9 mouse cellular contexts compared by ENCODE assay signal in genomic region chr4:111495949-111496348, GRCm38 (mm10).
DNase-seq lines count a peak whose midpoint lies in the region; ATAC-seq and TF ChIP-seq lines count a peak whose summit lies in the region.
"Had no signal": no experiment of that assay in that cellular context is flagged by ENCODE, and none has a peak within 500 bp of the region (broad histone marks: within the 10 kb centered on the region; RNA-seq: fewer than 3 reads in every experiment).

No protein-coding gene starts in this region.

- DNase-seq in brain, embryonic 14.5 days (ENCODE audit: low read depth) = peak; percentile 63
- peak; percentile 79 to 82 for DNase-seq in layer of hippocampus, postnatal 10 days (ENCODE audit: low spot score in 2 of 2)
- DNase-seq in lung, postnatal 14 days = peak; percentile 81
- peak; percentile 73 for DNase-seq in right cerebral cortex, adult 18-20 months
- peak; percentile 31 for DNase-seq in urinary bladder, postnatal 10 days (ENCODE audit: low spot score)

- no peak overlapping the region for H3K9ac ChIP-seq in ES-Bruce4 (ENCODE audit: low read depth, poor library complexity, severe bottlenecking)
- H3K9ac ChIP-seq in forebrain, embryonic 12.5 days = no peak overlapping the region
- H3K9ac ChIP-seq: embryonic facial prominence, embryonic 15.5 days had no signal

- TF ChIP-seq POLR2A in ES-Bruce4 (IDR thresholded peaks at IDR 0.05; ENCODE audit: insufficient read depth, low read length) = no peak
- TF ChIP-seq POLR2A in brain, embryonic 14.5 days (IDR thresholded peaks at IDR 0.05; ENCODE audit: borderline replicate concordance, extremely low read depth, insufficient read depth, insufficient read length, poor library complexity, severe bottlenecking) = no peak

- peak; percentile 70 for TF ChIP-seq CTCF in ES-Bruce4 (IDR thresholded peaks at IDR 0.05; ENCODE audit: low read depth, low read length)
- TF ChIP-seq CTCF in brain, embryonic 14.5 days (IDR thresholded peaks at IDR 0.05; ENCODE audit: borderline replicate concordance, extremely low read depth, insufficient read depth, insufficient read length) = peak; percentile 80; the same call in 1 of the 2 replicates

- H3K27me3 ChIP-seq in ES-Bruce4 (ENCODE audit: control insufficient read depth, insufficient read depth, low read length, poor library complexity, severe bottlenecking) = no peaks in the 10 kb centered on the region
- no peaks in the 10 kb centered on the region for H3K27me3 ChIP-seq in forebrain, embryonic 12.5 days
- H3K27me3 ChIP-seq: embryonic facial prominence, embryonic 15.5 days had no signal

- H3K9me3 ChIP-seq in ES-Bruce4 (replicated peaks; ENCODE audit: control insufficient read depth, insufficient read depth, low read length, poor library complexity, severe bottlenecking) = no peaks in the 10 kb centered on the region
- no peaks in the 10 kb centered on the region for H3K9me3 ChIP-seq in forebrain, embryonic 12.5 days
- H3K9me3 ChIP-seq: embryonic facial prominence, embryonic 15.5 days had no signal

- no peaks in the 10 kb centered on the region for H3K36me3 ChIP-seq in ES-Bruce4 (ENCODE audit: control insufficient read depth, insufficient read depth, low read length, poor library complexity, severe bottlenecking)
- no peaks in the 10 kb centered on the region for H3K36me3 ChIP-seq in forebrain, embryonic 12.5 days (replicated peaks)
- H3K36me3 ChIP-seq: embryonic facial prominence, embryonic 15.5 days had no signal

- no peaks in the 10 kb centered on the region for H3K4me1 ChIP-seq in ES-Bruce4 (ENCODE audit: control insufficient read depth, insufficient read depth, low read length)
- H3K4me1 ChIP-seq in forebrain, embryonic 12.5 days = no peaks in the 10 kb centered on the region
- H3K4me1 ChIP-seq: embryonic facial prominence, embryonic 15.5 days had no signal

- no peak overlapping the region for H3K4me2 ChIP-seq in forebrain, embryonic 12.5 days
- H3K4me2 ChIP-seq: embryonic facial prominence, embryonic 15.5 days had no signal

- 15% methylated on average over 2 of the region's 2 CpGs for WGBS in forebrain, embryonic 12.5 days

- ATAC-seq in forebrain, embryonic 12.5 days (ENCODE audit: low FRiP score) = peak; percentile 70; the same call in 1 of the 2 replicates
- ATAC-seq in hematopoietic stem cell, adult 5-6 weeks (replicated peaks in 1 of 2; ENCODE audit: insufficient read depth in 1 of 2, low FRiP score in 2 of 2, low TSS enrichment in 1 of 2, low read depth in 1 of 2, poor library complexity in 2 of 2, severe bottlenecking in 2 of 2) = peak; percentile 58 to 68; a peak in 3 of 4 replicates

- H3K4me3 ChIP-seq in ES-Bruce4 (ENCODE audit: low read depth, low read length) = no peak overlapping the region
- no peak overlapping the region for H3K4me3 ChIP-seq in forebrain, embryonic 12.5 days (replicated peaks)
- H3K4me3 ChIP-seq: embryonic facial prominence, embryonic 15.5 days had no signal

- TF ChIP-seq EP300 in ES-Bruce4 (IDR thresholded peaks at IDR 0.05; ENCODE audit: insufficient read depth, low read depth, low read length) = no peak

- H3K27ac ChIP-seq in ES-Bruce4 (ENCODE audit: insufficient read depth, low read length) = no peak overlapping the region
- no peak overlapping the region for H3K27ac ChIP-seq in forebrain, embryonic 12.5 days
- H3K27ac ChIP-seq: embryonic facial prominence, embryonic 15.5 days had no signal

Comparison
In these comparisons a context has a peak if more than half of its experiments do, and no peak if none do; other contexts are left out.
1. DNase-seq: peak in every context shown above with its lines; median percentile 81 in lung, postnatal 14 days; 80 in layer of hippocampus, postnatal 10 days; 73 in right cerebral cortex, adult 18-20 months; 63 in brain, embryonic 14.5 days; 31 in urinary bladder, postnatal 10 days.